Mouse (Mus musculus): Measurements from ENCODE around the gene Dysf. TPM values are rescaled to one million over a fixed set of nuclear protein-coding genes. Genes with fewer than 3 reads are reported as not detected.

Gene Dysf
- polyA plus RNA-seq, 1 experiment from 2014 or later = 2.4 TPM

DNA sequence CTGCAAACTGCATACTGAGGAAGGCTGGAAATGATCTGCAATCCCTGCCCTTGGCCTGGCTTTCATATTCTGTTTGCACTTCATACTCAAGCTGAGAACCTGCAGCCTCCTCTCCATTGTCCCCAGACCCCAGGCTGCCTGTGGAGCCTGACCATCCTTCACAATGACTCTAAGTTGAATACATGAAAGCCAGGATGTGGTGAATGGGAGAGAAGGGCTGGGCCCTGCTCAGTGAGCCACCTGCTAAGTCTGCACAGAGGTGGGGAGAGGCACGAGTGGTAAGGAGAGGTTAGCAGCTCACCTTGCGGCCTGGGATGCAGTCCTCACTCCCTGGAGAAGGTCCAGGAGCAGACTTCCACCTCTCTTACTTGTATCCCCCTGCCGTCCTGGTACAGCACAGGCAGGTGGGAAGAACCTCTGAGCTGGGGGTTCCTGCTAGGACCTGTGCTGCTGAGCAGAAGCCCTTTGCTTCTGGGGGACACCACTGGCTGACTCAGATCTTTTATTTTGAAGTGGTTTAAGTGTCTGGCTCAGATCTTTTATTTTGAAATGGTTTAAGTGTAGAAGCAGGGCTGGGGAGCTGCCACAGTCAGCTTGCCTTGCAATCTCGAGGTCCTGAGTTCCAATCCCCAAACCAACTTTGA, 51.5 kb downstream of the Dysf start:
- H3K4me3 ChIP-seq (ENCODE audit: low read depth, low read length) = no peak overlapping the region
- no peak overlapping the region for H3K9ac ChIP-seq (ENCODE audit: low read length)
- no peak for ATAC-seq (ENCODE audit: low FRiP score)
- H3K4me1 ChIP-seq (ENCODE audit: control insufficient read depth, insufficient read depth, low read length) = no peaks in the 10 kb centered on the region
- no peak overlapping the region for H3K4me2 ChIP-seq
- H3K27me3 ChIP-seq (ENCODE audit: control insufficient read depth, insufficient read depth, low read length) = no peaks in the 10 kb centered on the region
- DNase-seq (ENCODE audit: low spot score, missing footprints) = no peak
- no peaks in the 10 kb centered on the region for H3K9me3 ChIP-seq (ENCODE audit: control insufficient read depth, low read length)
- no peak overlapping the region for H3K27ac ChIP-seq (ENCODE audit: low read depth, low read length)
- 50% methylated on average over 4 of the region's 4 CpGs for WGBS
- no peaks in the 10 kb centered on the region for H3K36me3 ChIP-seq (ENCODE audit: control insufficient read depth, insufficient read depth, low read length)

DNA sequence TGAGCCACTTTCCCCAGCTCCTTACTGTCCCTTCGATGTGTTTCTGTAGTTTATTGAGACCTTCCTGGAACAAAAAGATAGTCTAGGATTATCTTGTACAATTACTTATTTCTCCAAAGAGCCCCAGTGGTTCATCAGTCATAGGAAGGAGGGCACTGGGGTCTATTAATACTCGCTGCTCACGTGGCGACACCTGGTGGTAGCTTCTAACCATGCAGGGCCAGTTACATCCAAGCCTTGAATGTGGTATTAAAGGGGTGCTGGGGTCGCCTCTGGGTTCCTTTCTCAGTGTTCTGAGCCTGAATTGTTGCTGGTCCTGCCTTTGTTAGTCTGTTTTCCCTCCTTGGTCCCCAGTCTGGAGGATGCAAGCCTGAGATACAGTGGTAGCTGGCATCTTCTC, 52.9 kb downstream of the Dysf start:
- no peaks in the 10 kb centered on the region for H3K27me3 ChIP-seq (ENCODE audit: control insufficient read depth, insufficient read depth, low read length)
- no peak overlapping the region for H3K9ac ChIP-seq (ENCODE audit: low read length)
- no peak overlapping the region for H3K4me3 ChIP-seq (ENCODE audit: low read depth, low read length)
- DNase-seq (ENCODE audit: low spot score, missing footprints) (peak; percentile 97), ATAC-seq (ENCODE audit: low FRiP score) (peak; percentile 42; the same call in 1 of the 2 replicates)
- no peaks in the 10 kb centered on the region for H3K9me3 ChIP-seq (ENCODE audit: control insufficient read depth, low read length)
- H3K36me3 ChIP-seq (ENCODE audit: control insufficient read depth, insufficient read depth, low read length) = no peaks in the 10 kb centered on the region
- no peaks in the 10 kb centered on the region for H3K4me1 ChIP-seq (ENCODE audit: control insufficient read depth, insufficient read depth, low read length)
- H3K4me2 ChIP-seq = no peak overlapping the region
- WGBS = 4% methylated on average over 5 of the region's 5 CpGs
- H3K27ac ChIP-seq (ENCODE audit: low read depth, low read length) = no peak overlapping the region

DNA sequence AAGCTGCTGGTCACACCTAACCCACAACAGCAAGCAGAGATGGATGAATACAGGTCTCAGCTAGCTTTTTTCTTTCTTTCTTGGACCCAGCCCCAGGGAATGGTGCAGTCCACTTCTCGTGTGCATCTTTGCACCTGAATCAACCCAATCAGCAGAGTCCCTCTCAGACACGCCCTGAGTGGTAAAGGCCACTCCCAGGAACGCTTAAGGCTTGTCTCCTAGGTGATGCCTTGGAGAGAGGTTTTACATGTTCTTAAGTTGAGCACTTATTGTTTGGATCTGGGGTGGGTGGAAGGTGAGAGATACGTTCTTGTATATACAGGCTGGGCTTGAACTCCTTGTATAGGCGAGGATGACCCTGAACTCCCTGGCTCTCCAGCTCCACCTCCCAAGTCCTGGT, 54.2 kb downstream of the Dysf start:
- no peak overlapping the region for H3K4me2 ChIP-seq
- ATAC-seq (ENCODE audit: low FRiP score) (no peak), DNase-seq (ENCODE audit: low spot score, missing footprints) (no peak)
- H3K27me3 ChIP-seq (ENCODE audit: control insufficient read depth, insufficient read depth, low read length) = no peaks in the 10 kb centered on the region
- H3K9ac ChIP-seq (ENCODE audit: low read length) = no peak overlapping the region
- no peaks in the 10 kb centered on the region for H3K36me3 ChIP-seq (ENCODE audit: control insufficient read depth, insufficient read depth, low read length)
- H3K4me1 ChIP-seq (ENCODE audit: control insufficient read depth, insufficient read depth, low read length) = no peaks in the 10 kb centered on the region
- H3K4me3 ChIP-seq (ENCODE audit: low read depth, low read length) = no peak overlapping the region
- no peak overlapping the region for H3K27ac ChIP-seq (ENCODE audit: low read depth, low read length)
- H3K9me3 ChIP-seq (ENCODE audit: control insufficient read depth, low read length) = no peaks in the 10 kb centered on the region
- whole genome bisulfite sequencing = 71% methylated on average over 5 of the region's 5 CpGs

DNA sequence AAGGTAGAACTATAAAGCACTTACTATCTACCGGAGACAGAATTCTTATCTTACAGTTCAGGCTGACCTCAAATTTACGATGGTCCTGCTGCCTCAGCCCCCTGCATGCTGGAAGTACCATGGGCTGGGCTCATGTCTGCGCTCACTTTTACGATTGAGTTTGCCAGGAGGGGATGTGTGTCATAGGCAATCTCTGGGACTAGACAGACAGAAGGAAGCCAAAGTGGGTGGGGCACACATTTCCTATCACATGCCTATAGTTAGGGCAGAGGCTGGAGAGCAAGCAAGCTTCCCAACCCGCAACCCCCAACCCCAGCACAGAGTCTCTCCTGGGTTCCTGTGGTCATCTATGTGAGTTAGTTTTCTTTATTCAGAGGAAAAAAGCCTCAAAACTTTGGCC, 59.8 kb downstream of the Dysf start:
- DNase-seq (ENCODE audit: low spot score, missing footprints) (no peak), ATAC-seq (ENCODE audit: low FRiP score) (no peak)
- H3K4me1 ChIP-seq (ENCODE audit: control insufficient read depth, insufficient read depth, low read length) = no peaks in the 10 kb centered on the region
- no peak overlapping the region for H3K9ac ChIP-seq (ENCODE audit: low read length)
- H3K27ac ChIP-seq (ENCODE audit: low read depth, low read length) = no peak overlapping the region
- H3K36me3 ChIP-seq (ENCODE audit: control insufficient read depth, insufficient read depth, low read length) = no peaks in the 10 kb centered on the region
- H3K27me3 ChIP-seq (ENCODE audit: control insufficient read depth, insufficient read depth, low read length) = no peaks in the 10 kb centered on the region
- no peak overlapping the region for H3K4me3 ChIP-seq (ENCODE audit: low read depth, low read length)
- H3K9me3 ChIP-seq (ENCODE audit: control insufficient read depth, low read length) = no peaks in the 10 kb centered on the region
- no peak overlapping the region for H3K4me2 ChIP-seq
- 90% methylated on average over 5 of the region's 5 CpGs for WGBS

DNA sequence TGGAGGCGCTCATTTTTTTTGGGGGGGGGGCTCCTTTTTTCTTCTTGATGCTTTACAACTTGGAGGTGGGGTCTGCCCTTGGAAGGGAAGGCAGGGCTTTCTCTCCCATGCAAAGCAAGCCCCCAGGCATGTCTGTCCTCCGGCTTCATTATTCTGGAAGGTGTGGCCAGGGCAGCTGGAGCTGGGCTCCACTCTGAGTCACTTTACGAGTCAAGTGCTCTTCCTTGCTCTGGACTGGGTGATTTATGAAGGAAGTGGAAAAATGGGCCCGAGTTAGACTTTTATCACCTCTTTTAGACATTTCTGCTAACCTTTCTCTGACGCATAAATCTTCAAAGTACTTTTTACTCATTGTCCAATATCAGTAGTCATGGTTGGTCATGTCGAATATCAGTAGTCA, 61.9 kb downstream of the Dysf start:
- WGBS = 85% methylated on average over 6 of the region's 6 CpGs
- Histone ChIP-seq H3K27ac (ENCODE audit: low read depth, low read length) (no peak overlapping the region), H3K4me1 (ENCODE audit: control insufficient read depth, insufficient read depth, low read length) (no peaks in the 10 kb centered on the region), H3K4me2 (no peak overlapping the region), H3K9ac (ENCODE audit: low read length) (no peak overlapping the region), H3K27me3 (ENCODE audit: control insufficient read depth, insufficient read depth, low read length) (no peaks in the 10 kb centered on the region), H3K36me3 (ENCODE audit: control insufficient read depth, insufficient read depth, low read length) (no peaks in the 10 kb centered on the region), H3K9me3 (ENCODE audit: control insufficient read depth, low read length) (no peaks in the 10 kb centered on the region), H3K4me3 (ENCODE audit: low read depth, low read length) (no peak overlapping the region)
- ATAC-seq (ENCODE audit: low FRiP score) (no peak), DNase-seq (ENCODE audit: low spot score, missing footprints) (no peak)

DNA sequence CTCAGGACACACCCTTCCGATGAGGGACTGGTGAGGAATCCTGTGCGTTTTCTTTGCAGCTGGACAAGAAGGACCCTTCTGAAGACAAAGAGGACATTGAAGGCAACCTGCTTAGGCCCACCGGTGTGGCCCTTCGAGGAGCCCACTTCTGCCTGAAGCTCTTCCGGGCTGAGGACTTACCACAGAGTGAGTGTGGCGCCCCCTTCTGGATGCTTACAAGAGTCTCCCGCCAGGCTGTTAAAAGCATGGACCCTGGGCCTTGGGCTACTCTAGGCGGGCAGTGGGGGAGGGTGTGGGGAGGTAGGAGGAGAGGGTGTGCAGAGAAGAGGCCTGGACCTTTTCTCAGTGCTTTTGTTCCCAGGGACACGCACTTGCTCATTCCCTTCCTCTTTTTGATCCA, 64.2 kb downstream of the Dysf start:
- ATAC-seq (ENCODE audit: low FRiP score) (no peak), DNase-seq (ENCODE audit: low spot score, missing footprints) (no peak)
- no peaks in the 10 kb centered on the region for H3K9me3 ChIP-seq (ENCODE audit: control insufficient read depth, low read length)
- no peak overlapping the region for H3K9ac ChIP-seq (ENCODE audit: low read length)
- H3K4me2 ChIP-seq = no peak overlapping the region
- no peaks in the 10 kb centered on the region for H3K27me3 ChIP-seq (ENCODE audit: control insufficient read depth, insufficient read depth, low read length)
- no peaks in the 10 kb centered on the region for H3K4me1 ChIP-seq (ENCODE audit: control insufficient read depth, insufficient read depth, low read length)
- no peak overlapping the region for H3K4me3 ChIP-seq (ENCODE audit: low read depth, low read length)
- H3K27ac ChIP-seq (ENCODE audit: low read depth, low read length) = no peak overlapping the region
- WGBS = 74% methylated on average over 9 of the region's 9 CpGs
- H3K36me3 ChIP-seq (ENCODE audit: control insufficient read depth, insufficient read depth, low read length) = no peaks in the 10 kb centered on the region

DNA sequence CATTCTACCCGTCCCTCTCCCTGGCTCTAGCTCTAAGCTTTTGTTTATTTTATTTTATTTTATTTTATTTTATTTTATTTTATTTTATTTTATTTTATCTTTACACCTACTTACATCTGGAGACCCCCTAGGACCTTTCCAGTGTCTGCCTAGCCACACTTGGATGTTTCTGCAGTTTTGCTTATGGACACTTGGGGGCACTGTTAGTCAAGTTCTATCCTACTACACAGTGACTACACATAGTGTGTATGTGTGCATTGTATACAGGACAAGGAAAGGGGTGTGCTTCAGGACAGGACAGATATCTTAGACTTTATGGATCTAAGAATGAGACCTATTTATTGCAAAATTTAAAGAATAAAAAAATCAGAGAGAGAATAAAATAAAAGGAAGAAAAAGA, 69.8 kb downstream of the Dysf start:
- 45% methylated on average over 1 of the region's 1 CpGs for WGBS
- no peak overlapping the region for H3K4me3 ChIP-seq (ENCODE audit: low read depth, low read length)
- ATAC-seq (ENCODE audit: low FRiP score) (no peak), DNase-seq (ENCODE audit: low spot score, missing footprints) (no peak)
- no peak overlapping the region for H3K9ac ChIP-seq (ENCODE audit: low read length)
- no peak overlapping the region for H3K4me2 ChIP-seq
- H3K27ac ChIP-seq (ENCODE audit: low read depth, low read length) = no peak overlapping the region
- no peaks in the 10 kb centered on the region for H3K9me3 ChIP-seq (ENCODE audit: control insufficient read depth, low read length)
- no peaks in the 10 kb centered on the region for H3K4me1 ChIP-seq (ENCODE audit: control insufficient read depth, insufficient read depth, low read length)
- H3K27me3 ChIP-seq (ENCODE audit: control insufficient read depth, insufficient read depth, low read length) = no peaks in the 10 kb centered on the region
- H3K36me3 ChIP-seq (ENCODE audit: control insufficient read depth, insufficient read depth, low read length) = no peaks in the 10 kb centered on the region

DNA sequence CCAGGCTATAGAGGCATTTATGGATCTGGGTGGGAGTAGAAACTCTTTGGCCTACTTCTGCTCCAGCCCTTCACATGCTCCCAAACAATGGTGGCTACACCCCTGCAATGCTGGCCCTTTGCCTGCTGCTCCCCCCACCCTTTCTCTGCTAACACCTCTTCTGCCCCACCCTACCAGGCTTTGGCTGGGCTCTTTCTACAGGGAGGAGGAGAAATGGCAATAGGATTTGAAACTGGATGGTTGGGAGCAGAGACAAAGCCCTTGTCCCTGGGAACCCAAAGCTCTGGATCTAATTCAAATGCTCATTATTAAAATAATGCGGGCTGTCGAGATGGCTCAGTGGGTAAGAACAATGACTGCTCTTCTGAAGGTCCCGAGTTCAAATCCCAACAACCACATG, 72.2 kb downstream of the Dysf start:
- Histone ChIP-seq H3K36me3 (ENCODE audit: control insufficient read depth, insufficient read depth, low read length) (no peaks in the 10 kb centered on the region), H3K4me2 (no peak overlapping the region), H3K27me3 (ENCODE audit: control insufficient read depth, insufficient read depth, low read length) (no peaks in the 10 kb centered on the region), H3K9me3 (ENCODE audit: control insufficient read depth, low read length) (no peaks in the 10 kb centered on the region), H3K9ac (ENCODE audit: low read length) (no peak overlapping the region), H3K4me3 (ENCODE audit: low read depth, low read length) (no peak overlapping the region), H3K4me1 (ENCODE audit: control insufficient read depth, insufficient read depth, low read length) (no peaks in the 10 kb centered on the region), H3K27ac (ENCODE audit: low read depth, low read length) (no peak overlapping the region)
- ATAC-seq (ENCODE audit: low FRiP score) (no peak), DNase-seq (ENCODE audit: low spot score, missing footprints) (no peak)
- WGBS = 78% methylated on average over 3 of the region's 3 CpGs

DNA sequence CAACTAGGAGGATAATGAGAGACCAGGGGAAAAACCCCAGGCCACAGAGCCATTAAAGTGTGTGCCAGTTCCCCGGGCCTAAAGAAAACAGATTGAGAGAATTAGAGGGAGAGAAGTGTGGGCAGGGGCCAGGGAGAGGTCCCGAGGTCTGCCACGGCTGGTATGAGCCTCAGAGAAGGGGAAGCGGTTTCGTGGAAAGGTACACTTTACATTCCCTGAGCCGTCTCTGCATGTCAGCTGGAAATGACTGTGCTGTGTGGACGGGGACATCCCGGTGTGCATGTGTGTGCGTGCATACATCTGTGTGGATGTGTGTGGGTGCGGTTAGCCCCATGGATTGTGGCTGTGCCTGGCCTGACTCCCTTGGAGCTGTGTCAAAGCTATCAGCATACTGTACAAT, 76.4 kb downstream of the Dysf start:
- ATAC-seq (ENCODE audit: low FRiP score) = no peak
- H3K27me3 ChIP-seq (ENCODE audit: control insufficient read depth, insufficient read depth, low read length) = no peaks in the 10 kb centered on the region
- H3K9ac ChIP-seq (ENCODE audit: low read length) = no peak overlapping the region
- H3K9me3 ChIP-seq (ENCODE audit: control insufficient read depth, low read length) = no peaks in the 10 kb centered on the region
- no peak overlapping the region for H3K4me3 ChIP-seq (ENCODE audit: low read depth, low read length)
- no peak overlapping the region for H3K27ac ChIP-seq (ENCODE audit: low read depth, low read length)
- WGBS = 77% methylated on average over 10 of the region's 10 CpGs
- no peaks in the 10 kb centered on the region for H3K4me1 ChIP-seq (ENCODE audit: control insufficient read depth, insufficient read depth, low read length)
- H3K4me2 ChIP-seq = no peak overlapping the region
- no peak for DNase-seq (ENCODE audit: low spot score, missing footprints)
- no peaks in the 10 kb centered on the region for H3K36me3 ChIP-seq (ENCODE audit: control insufficient read depth, insufficient read depth, low read length)
